In genomic region chr8:104394801-104395702, GRCm38 (mm10) we compare ENCODE assay signal across 8 mouse cellular contexts. TPM values are rescaled to one million over a fixed set of nuclear protein-coding genes. Genes with fewer than 3 reads are reported as not detected.
DNase-seq lines count a peak whose midpoint lies in the region; ATAC-seq and TF ChIP-seq lines count a peak whose summit lies in the region.

No protein-coding gene starts in this region.

- peak; percentile 9 to 35 for DNase-seq in spleen, adult 18-20 months
- no peak for DNase-seq in spleen, postnatal 4 days (ENCODE audit: low spot score in 2 of 2)
- DNase-seq in cerebellum, postnatal 10 days = peak; percentile 74 to 76
- DNase-seq in heart, adult 2 months = peak in 1 of 2 experiments; percentile 24
- DNase-seq in kidney, adult 18-20 months = peak; percentile 69
- DNase-seq in midbrain, postnatal 0 days (ENCODE audit: low spot score) = peak; percentile 60

- H3K4me3 ChIP-seq in heart, adult 2 months = peak overlapping the region; percentile 94
- peak overlapping the region; percentile 69 for H3K4me3 ChIP-seq in liver, embryonic 12.5 days
- peak overlapping the region; percentile 92 for H3K4me3 ChIP-seq in midbrain, postnatal 0 days (ENCODE audit: low read depth, low read length)
- peak overlapping the region; percentile 90 for H3K4me3 ChIP-seq in testis, adult 2 months (ENCODE audit: control insufficient read depth, low read depth, low read length)

- peak; percentile 17; the same call in 1 of the 2 replicates for TF ChIP-seq CTCF in heart, adult 2 months (IDR thresholded peaks at IDR 0.05)
- no peak for TF ChIP-seq CTCF in midbrain, postnatal 0 days (IDR thresholded peaks at IDR 0.05)
- TF ChIP-seq CTCF in testis, adult 2 months (IDR thresholded peaks at IDR 0.05; ENCODE audit: control insufficient read depth, insufficient read depth, insufficient replicate concordance, low read depth, low read length) = no peak

- peaks cover 5% of the 10 kb centered on the region for H3K79me2 ChIP-seq in heart, adult 2 months (replicated peaks; ENCODE audit: control insufficient read depth, insufficient read depth, low read length)

- peak overlapping the region; percentile 82 for H3K27ac ChIP-seq in heart, adult 2 months
- H3K27ac ChIP-seq in liver, embryonic 12.5 days = peak overlapping the region; percentile 58; the same call in 1 of the 2 replicates
- peak overlapping the region; percentile 78 for H3K27ac ChIP-seq in midbrain, postnatal 0 days (ENCODE audit: low read depth, low read length)
- no peak overlapping the region for H3K27ac ChIP-seq in testis, adult 2 months (ENCODE audit: control insufficient read depth, insufficient read depth, low read depth, low read length)

- H3K36me3 ChIP-seq in heart, adult 2 months (ENCODE audit: control insufficient read depth, insufficient read depth, low read length) = no peaks in the 10 kb centered on the region
- no peaks in the 10 kb centered on the region for H3K36me3 ChIP-seq in liver, embryonic 12.5 days
- no peaks in the 10 kb centered on the region for H3K36me3 ChIP-seq in midbrain, postnatal 0 days (ENCODE audit: insufficient read depth, low read length)
- H3K36me3 ChIP-seq in testis, adult 2 months (ENCODE audit: control insufficient read depth, insufficient read depth, low read length) = no peaks in the 10 kb centered on the region

- under 1% methylated on average over 75 of the region's 82 CpGs for WGBS in heart, adult 2 months
- 1% methylated on average over 75 of the region's 82 CpGs for WGBS in liver, embryonic 12.5 days (ENCODE audit: insufficient replicate concordance)
- under 1% methylated on average over 57 of the region's 82 CpGs for WGBS in midbrain, postnatal 0 days

- peak overlapping the region; percentile 99 for H3K4me2 ChIP-seq in liver, embryonic 12.5 days
- peak overlapping the region; percentile 84 for H3K4me2 ChIP-seq in midbrain, postnatal 0 days (ENCODE audit: low read depth, low read length, poor library complexity, severe bottlenecking)

- 0 out of 2 replicates have a peak, but pooled peaks cover 5% of the 10 kb centered on the region for H3K9me3 ChIP-seq in liver, embryonic 12.5 days (replicated peaks)
- H3K9me3 ChIP-seq in midbrain, postnatal 0 days (ENCODE audit: low read length) = no peaks in the 10 kb centered on the region

- TF ChIP-seq POLR2A in heart, adult 2 months (IDR thresholded peaks at IDR 0.05; ENCODE audit: insufficient read depth, low read depth, low read length) = no peak
- no peak for TF ChIP-seq POLR2A in testis, adult 2 months (IDR thresholded peaks at IDR 0.05; ENCODE audit: control insufficient read depth, low read depth, low read length)

- intact Hi-C loops in heart, adult 2 months (cut with DNase I) = loop anchor here (2.0 to 5.0 kb wide), 3 partner anchors 18 to 50 kb away; partner anchors contain the start of gene Dync1li2

- ATAC-seq in liver, embryonic 12.5 days = peak; percentile 62
- ATAC-seq in midbrain, postnatal 0 days (ENCODE audit: low FRiP score) = peak; percentile 80

- peaks cover 2% of the 10 kb centered on the region; the same call in 1 of the 2 replicates for H3K4me1 ChIP-seq in heart, adult 2 months (ENCODE audit: control insufficient read depth, insufficient read depth, low read length)
- H3K4me1 ChIP-seq in liver, embryonic 12.5 days = peaks cover 22% of the 10 kb centered on the region
- peaks cover 3% of the 10 kb centered on the region; the same call in 1 of the 2 replicates for H3K4me1 ChIP-seq in midbrain, postnatal 0 days (ENCODE audit: insufficient read depth, low read length)
- H3K4me1 ChIP-seq in testis, adult 2 months (ENCODE audit: control insufficient read depth, insufficient read depth, low read length) = peaks cover 12% of the 10 kb centered on the region

- no peak for TF ChIP-seq EP300 in heart, adult 2 months (IDR thresholded peaks at IDR 0.05; ENCODE audit: insufficient read depth, low read depth, low read length)

- H3K9ac ChIP-seq in heart, adult 2 months (ENCODE audit: low read depth, low read length) = peak overlapping the region; percentile 88
- H3K9ac ChIP-seq in liver, embryonic 12.5 days = peak overlapping the region; percentile 79
- H3K9ac ChIP-seq in midbrain, postnatal 0 days (replicated peaks; ENCODE audit: low read length, poor library complexity, severe bottlenecking) = peak overlapping the region; percentile 96

- H3K27me3 ChIP-seq in heart, adult 2 months (ENCODE audit: control insufficient read depth, insufficient read depth, low read length) = no peaks in the 10 kb centered on the region
- H3K27me3 ChIP-seq in liver, embryonic 12.5 days (replicated peaks) = peaks cover 28% of the 10 kb centered on the region
- no peaks in the 10 kb centered on the region for H3K27me3 ChIP-seq in midbrain, postnatal 0 days (ENCODE audit: insufficient read depth, low read length)
- H3K27me3 ChIP-seq in testis, adult 2 months (ENCODE audit: control insufficient read depth, insufficient read depth, low read length) = no peaks in the 10 kb centered on the region

RNA-seq across cellular contexts. Expression of gene Cmtm4, which starts 0.6 kb away (rescaled TPM):
- total RNA-seq in heart, adult 2 months (2021) = 10 to 100 TPM; 10.0 to 11.4 TPM
- polyA plus RNA-seq in heart, adult 2 months (2012; rRNA removed) = 7.3 and 13.4 TPM in 2 replicates
- 0.67 and 0.68 TPM in 2 replicates for polyA plus RNA-seq in liver, embryonic 12.5 days (2016; fragmentation: Nextera tagmentation; extraction: Ambion mirVana)
- 38.7 and 39.8 TPM in 2 replicates for total RNA-seq in midbrain, postnatal 0 days (2014; rRNA removed)
- 2.5 and 2.7 TPM in 2 replicates for polyA plus RNA-seq in midbrain, postnatal 0 days (2015; fragmentation: Nextera tagmentation; extraction: Ambion mirVana)
- polyA plus RNA-seq in testis, adult 2 months (2012; rRNA removed) = 2.0 and 2.2 TPM in 2 replicates

RNA-seq across cellular contexts. Expression of gene Dync1li2, which starts 47.8 kb away (rescaled TPM):
- 100 to 1,000 TPM in 1 of 2 experiments, 10 to 100 TPM in 1; 86.8 to 107 TPM for total RNA-seq in heart, adult 2 months (2021)
- 20.2 and 38.5 TPM in 2 replicates for polyA plus RNA-seq in heart, adult 2 months (2012; rRNA removed)
- polyA plus RNA-seq in liver, embryonic 12.5 days (2016; fragmentation: Nextera tagmentation; extraction: Ambion mirVana) = 22.8 and 25.2 TPM in 2 replicates
- total RNA-seq in midbrain, postnatal 0 days (2014; rRNA removed) = 80.5 and 106 TPM in 2 replicates
- 66.5 and 73.4 TPM in 2 replicates for polyA plus RNA-seq in midbrain, postnatal 0 days (2015; fragmentation: Nextera tagmentation; extraction: Ambion mirVana)
- polyA plus RNA-seq in testis, adult 2 months (2012; rRNA removed) = 61.1 and 64.6 TPM in 2 replicates

RNA-seq across cellular contexts. Expression of gene Cmtm3, which starts 55.8 kb away (rescaled TPM):
- 10 to 100 TPM; 10.5 to 16.4 TPM for total RNA-seq in heart, adult 2 months (2021)
- 39.1 and 44.1 TPM in 2 replicates for polyA plus RNA-seq in heart, adult 2 months (2012; rRNA removed)
- 34.5 and 34.8 TPM in 2 replicates for polyA plus RNA-seq in liver, embryonic 12.5 days (2016; fragmentation: Nextera tagmentation; extraction: Ambion mirVana)
- 20.0 and 26.0 TPM in 2 replicates for total RNA-seq in midbrain, postnatal 0 days (2014; rRNA removed)
- 32.1 and 33.2 TPM in 2 replicates for polyA plus RNA-seq in midbrain, postnatal 0 days (2015; fragmentation: Nextera tagmentation; extraction: Ambion mirVana)
- 12.9 and 14.9 TPM in 2 replicates for polyA plus RNA-seq in testis, adult 2 months (2012; rRNA removed)

Comparison
In these comparisons a context has a peak if more than half of its experiments do, and no peak if none do; other contexts are left out.
1. DNase-seq: peak in spleen, adult 18-20 months (2 of 2), cerebellum, postnatal 10 days (2 of 2), kidney, adult 18-20 months (single experiment) and midbrain, postnatal 0 days (single experiment); none in spleen, postnatal 4 days (0 of 2).
2. Peak in every context shown above with its lines, with median percentiles within 50 percentile points of each other: H3K4me3 ChIP-seq and H3K9ac ChIP-seq.